Mouse (Mus musculus) gastrocnemius, postnatal 36 days (tissue): ENCODE results near the gene Tmem30c. TPM values are rescaled to one million over a fixed set of nuclear protein-coding genes. Genes with fewer than 3 reads are reported as not detected.

ENCODE experiments used
- DNase-seq, 2 experiments: peaks; one replicate each; pipeline ENCODE4 v3.0.0; 2022
- intact Hi-C: fragments of 180-260 bp; cut with DNase I; formaldehyde crosslinking; loops from one replicate; pipeline ENCODE4 v1.15.1; 2025
- total RNA-seq, 2 experiments: library from RNA; stranded (reverse); gene quantifications; 2 replicates each; pipeline ENCODE4 v1.2.3; 2021

Tmem30c gene
- total RNA-seq, 2 experiments from 2014 or later = not detected

- intact Hi-C loops = no loop called here
- DNase-seq = no peak
Observed at GRCm38 (mm10) chr16:57301512-57302115, 8.9 kb upstream of the Tmem30c start.

- intact Hi-C loops = no loop called here
- DNase-seq = no peak
Observed at GRCm38 (mm10) chr16:57295216-57295934, 2.7 kb upstream of the Tmem30c start.

GRCm38 (mm10) chr16:57292296-57292695, 369 bp downstream of the Tmem30c start:
- intact Hi-C loops = no loop called here
- DNase-seq = no peak

- intact Hi-C loops = no loop called here
- no peak for DNase-seq
Observed at GRCm38 (mm10) chr16:57291696-57292095, 969 bp downstream of the Tmem30c start.

GRCm38 (mm10) chr16:57281417-57281816, 11.2 kb downstream of the Tmem30c start:
- no peak for DNase-seq
- intact Hi-C loops = no loop called here

GRCm38 (mm10) chr16:57280221-57281217, 12.1 kb downstream of the Tmem30c start:
- no peak for DNase-seq
- intact Hi-C loops = no loop called here

GRCm38 (mm10) chr16:57278976-57279626, 13.6 kb downstream of the Tmem30c start:
- intact Hi-C loops = no loop called here
- DNase-seq = no peak

- no peak for DNase-seq
Observed at GRCm38 (mm10) chr16:57269751-57270150, 22.9 kb downstream of the Tmem30c start.

GRCm38 (mm10) chr16:57268058-57268841, 24.4 kb downstream of the Tmem30c start:
- DNase-seq = no peak
- intact Hi-C loops = no loop called here

More at GRCm38 (mm10) chr16:57269751-57270150, 22.9 kb downstream of the Tmem30c start:
- intact Hi-C loops = no loop called here

- intact Hi-C loops = no loop called here
- DNase-seq = no peak
Observed at GRCm38 (mm10) chr16:57267068-57267467, 25.6 kb downstream of the Tmem30c start.

GRCm38 (mm10) chr16:57260152-57260551, 32.5 kb downstream of the Tmem30c start:
- intact Hi-C loops = no loop called here

GRCm38 (mm10) chr16:57259356-57260083, 33.1 kb downstream of the Tmem30c start:
- intact Hi-C loops = no loop called here
- DNase-seq = no peak

More at GRCm38 (mm10) chr16:57260152-57260551, 32.5 kb downstream of the Tmem30c start:
- no peak for DNase-seq

- intact Hi-C loops = no loop called here
- DNase-seq = no peak
Observed at GRCm38 (mm10) chr16:57251589-57252421, 40.9 kb downstream of the Tmem30c start.

GRCm38 (mm10) chr16:57250991-57251390, 41.7 kb downstream of the Tmem30c start:
- intact Hi-C loops = no loop called here
- no peak for DNase-seq

GRCm38 (mm10) chr16:57247464-57247863, 45.2 kb downstream of the Tmem30c start:
- intact Hi-C loops = no loop called here
- DNase-seq = no peak

GRCm38 (mm10) chr16:57246596-57246995, 46.1 kb downstream of the Tmem30c start:
- no peak for DNase-seq
- intact Hi-C loops = no loop called here

GRCm38 (mm10) chr16:57243858-57244248, 48.8 kb downstream of the Tmem30c start:
- DNase-seq = peak; percentile 67 to 83
- intact Hi-C loops = loop anchor here (2.0 to 5.0 kb wide), 3 partner anchors 155 to 353 kb away; no protein-coding TSS in a partner anchor
